Mouse (Mus musculus): ENCODE results near the gene Gm27027. TPM values are rescaled to one million over a fixed set of nuclear protein-coding genes. Genes with fewer than 3 reads are reported as not detected.

Gm27027 gene
- polyA plus RNA-seq, 1 experiment from 2014 or later, result not detected

- no peak for DNase-seq (ENCODE audit: low spot score)
- Histone ChIP-seq H3K36me3 (no peaks in the 10 kb centered on the region), H3K4me1 (no peaks in the 10 kb centered on the region), H3K27ac (no peak overlapping the region), H3K4me3 (no peak overlapping the region), H3K9me3 (replicated peaks) (no peaks in the 10 kb centered on the region), H3K27me3 (ENCODE audit: low read depth, poor library complexity, severe bottlenecking) (no peaks in the 10 kb centered on the region)
- WGBS, result 96% methylated on average over 4 of the region's 4 CpGs
Measured at GRCm38 (mm10) chr2:93944855-93945254, 51.3 kb downstream of the Gm27027 start.

GRCm38 (mm10) chr2:93944099-93944498 lies 52.1 kb downstream of the Gm27027 start:
- 85% methylated on average over 2 of the region's 2 CpGs for WGBS

GRCm38 (mm10) chr2:93941670-93942069 lies 54.5 kb downstream of the Gm27027 start:
- no peaks in the 10 kb centered on the region for H3K36me3 ChIP-seq

More at GRCm38 (mm10) chr2:93944099-93944498, 52.1 kb downstream of the Gm27027 start:
- Histone ChIP-seq H3K27me3 (ENCODE audit: low read depth, poor library complexity, severe bottlenecking) (no peaks in the 10 kb centered on the region), H3K4me3 (no peak overlapping the region), H3K9me3 (replicated peaks) (no peaks in the 10 kb centered on the region), H3K36me3 (no peaks in the 10 kb centered on the region), H3K27ac (no peak overlapping the region), H3K4me1 (no peaks in the 10 kb centered on the region)
- DNase-seq (ENCODE audit: low spot score), result no peak

GRCm38 (mm10) chr2:93938534-93938933 lies 57.6 kb downstream of the Gm27027 start:
- Histone ChIP-seq H3K27me3 (ENCODE audit: low read depth, poor library complexity, severe bottlenecking) (no peaks in the 10 kb centered on the region), H3K4me1 (no peaks in the 10 kb centered on the region), H3K36me3 (no peaks in the 10 kb centered on the region), H3K9me3 (replicated peaks) (no peaks in the 10 kb centered on the region), H3K27ac (no peak overlapping the region), H3K4me3 (no peak overlapping the region)
- WGBS, result 76% methylated on average over 9 of the region's 9 CpGs
- DNase-seq (ENCODE audit: low spot score), result no peak

More at GRCm38 (mm10) chr2:93941670-93942069, 54.5 kb downstream of the Gm27027 start:
- Histone ChIP-seq H3K4me1 (no peaks in the 10 kb centered on the region), H3K4me3 (no peak overlapping the region), H3K9me3 (replicated peaks) (no peaks in the 10 kb centered on the region), H3K27me3 (ENCODE audit: low read depth, poor library complexity, severe bottlenecking) (no peaks in the 10 kb centered on the region), H3K27ac (no peak overlapping the region)
- no peak for DNase-seq (ENCODE audit: low spot score)
- 88% methylated on average over 11 of the region's 11 CpGs for WGBS

GRCm38 (mm10) chr2:93928866-93929265 lies 67.3 kb downstream of the Gm27027 start:
- Histone ChIP-seq H3K36me3 (no peaks in the 10 kb centered on the region), H3K4me1 (no peaks in the 10 kb centered on the region), H3K27me3 (ENCODE audit: low read depth, poor library complexity, severe bottlenecking) (no peaks in the 10 kb centered on the region), H3K9me3 (replicated peaks) (no peaks in the 10 kb centered on the region), H3K4me3 (no peak overlapping the region), H3K27ac (no peak overlapping the region)
- no peak for DNase-seq (ENCODE audit: low spot score)
- WGBS, result 88% methylated on average over 10 of the region's 10 CpGs

GRCm38 (mm10) chr2:93927701-93928437 lies 68.3 kb downstream of the Gm27027 start:
- H3K27me3 ChIP-seq (ENCODE audit: low read depth, poor library complexity, severe bottlenecking), result no peaks in the 10 kb centered on the region
- WGBS, result 80% methylated on average over 13 of the region's 13 CpGs
- H3K27ac ChIP-seq, result no peak overlapping the region
- no peak overlapping the region for H3K4me3 ChIP-seq
- DNase-seq (ENCODE audit: low spot score), result no peak
- no peaks in the 10 kb centered on the region for H3K36me3 ChIP-seq
- no peaks in the 10 kb centered on the region for H3K4me1 ChIP-seq
- no peaks in the 10 kb centered on the region for H3K9me3 ChIP-seq (replicated peaks)

- no peaks in the 10 kb centered on the region for H3K27me3 ChIP-seq (ENCODE audit: low read depth, poor library complexity, severe bottlenecking)
- H3K9me3 ChIP-seq (replicated peaks), result no peaks in the 10 kb centered on the region
- no peak overlapping the region for H3K4me3 ChIP-seq
- no peak overlapping the region for H3K27ac ChIP-seq
- H3K36me3 ChIP-seq, result no peaks in the 10 kb centered on the region
- H3K4me1 ChIP-seq, result no peaks in the 10 kb centered on the region
- DNase-seq (ENCODE audit: low spot score), result no peak
- 95% methylated on average over 8 of the region's 8 CpGs for WGBS
Measured at GRCm38 (mm10) chr2:93926141-93926540, 70.0 kb downstream of the Gm27027 start.

- H3K36me3 ChIP-seq, result no peaks in the 10 kb centered on the region
- H3K27ac ChIP-seq, result no peak overlapping the region
- H3K4me1 ChIP-seq, result no peaks in the 10 kb centered on the region
- H3K4me3 ChIP-seq, result no peak overlapping the region
- DNase-seq (ENCODE audit: low spot score), result no peak
- H3K9me3 ChIP-seq (replicated peaks), result no peaks in the 10 kb centered on the region
- WGBS, result 89% methylated on average over 3 of the region's 3 CpGs
- H3K27me3 ChIP-seq (ENCODE audit: low read depth, poor library complexity, severe bottlenecking), result no peaks in the 10 kb centered on the region
Measured at GRCm38 (mm10) chr2:93919093-93919492, 77.1 kb downstream of the Gm27027 start.

- Histone ChIP-seq H3K27me3 (ENCODE audit: low read depth, poor library complexity, severe bottlenecking) (no peaks in the 10 kb centered on the region), H3K9me3 (replicated peaks) (no peaks in the 10 kb centered on the region), H3K36me3 (no peaks in the 10 kb centered on the region), H3K4me3 (no peak overlapping the region), H3K4me1 (peaks cover 2% of the 10 kb centered on the region), H3K27ac (no peak overlapping the region)
- no peak for DNase-seq (ENCODE audit: low spot score)
- WGBS, result 91% methylated on average over 2 of the region's 2 CpGs
Measured at GRCm38 (mm10) chr2:93913552-93913951, 82.6 kb downstream of the Gm27027 start.

GRCm38 (mm10) chr2:93911942-93912341 lies 84.2 kb downstream of the Gm27027 start:
- H3K9me3 ChIP-seq (replicated peaks), result no peaks in the 10 kb centered on the region
- H3K36me3 ChIP-seq, result no peaks in the 10 kb centered on the region
- no peak for DNase-seq (ENCODE audit: low spot score)
- H3K4me1 ChIP-seq, result peaks cover 18% of the 10 kb centered on the region
- no peaks in the 10 kb centered on the region for H3K27me3 ChIP-seq (ENCODE audit: low read depth, poor library complexity, severe bottlenecking)
- no peak overlapping the region for H3K4me3 ChIP-seq
- H3K27ac ChIP-seq, result no peak overlapping the region
- 85% methylated on average over 10 of the region's 10 CpGs for WGBS

- H3K4me1 ChIP-seq, result peaks cover 28% of the 10 kb centered on the region
- H3K27me3 ChIP-seq (ENCODE audit: low read depth, poor library complexity, severe bottlenecking), result no peaks in the 10 kb centered on the region
- no peaks in the 10 kb centered on the region for H3K9me3 ChIP-seq (replicated peaks)
- H3K36me3 ChIP-seq, result no peaks in the 10 kb centered on the region
- H3K4me3 ChIP-seq, result no peak overlapping the region
- WGBS, result 85% methylated on average over 5 of the region's 5 CpGs
- DNase-seq (ENCODE audit: low spot score), result no peak
- H3K27ac ChIP-seq, result no peak overlapping the region
Measured at GRCm38 (mm10) chr2:93909716-93910115, 86.4 kb downstream of the Gm27027 start.

- WGBS, result 55% methylated on average over 9 of the region's 9 CpGs
- no peak for DNase-seq (ENCODE audit: low spot score)
- Histone ChIP-seq H3K27me3 (ENCODE audit: low read depth, poor library complexity, severe bottlenecking) (no peaks in the 10 kb centered on the region), H3K4me1 (peaks cover 37% of the 10 kb centered on the region), H3K36me3 (no peaks in the 10 kb centered on the region), H3K27ac (0 out of 2 replicates have a peak overlapping the region, but pooled peaks have one; percentile 8), H3K9me3 (replicated peaks) (no peaks in the 10 kb centered on the region), H3K4me3 (no peak overlapping the region)
Measured at GRCm38 (mm10) chr2:93907519-93908294, 88.4 kb downstream of the Gm27027 start.

Measured in limb, embryonic 10.5 days (tissue).